ENCODE assay signal across 9 mouse cellular contexts in the genomic region with DNA sequence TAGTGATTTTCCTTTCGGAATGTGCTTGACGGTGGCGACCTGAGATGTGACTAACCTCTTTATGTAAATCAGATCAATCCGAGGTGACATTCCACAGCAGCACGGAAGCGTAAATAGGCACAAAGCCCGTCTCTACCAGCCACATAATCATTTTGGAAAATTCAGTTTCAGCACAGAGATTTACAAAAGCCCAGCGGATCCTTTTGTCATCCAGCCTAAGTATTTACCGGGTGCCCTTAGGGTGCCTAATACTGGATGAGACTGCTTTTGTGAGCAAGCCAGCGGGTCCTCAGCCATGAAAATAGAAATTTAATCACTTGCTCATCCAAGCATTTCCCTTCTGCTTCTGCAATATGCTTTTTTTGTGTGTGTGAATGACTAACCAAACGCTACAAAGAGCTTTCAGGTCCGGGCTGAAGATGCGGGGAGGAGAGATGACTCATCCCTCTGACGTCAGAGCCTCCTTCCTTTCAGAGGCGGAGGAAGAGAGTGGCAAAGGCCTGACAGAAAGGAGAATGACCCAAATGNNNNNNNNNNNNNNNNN.
A peak's percentile ranks its signal among the peaks of the same experiment; 100 is the strongest.
DNase-seq lines count a peak whose midpoint lies in the region; ATAC-seq lines count a peak whose summit lies in the region.
"Had no signal": no experiment of that assay in that cellular context is flagged by ENCODE, and none has a peak within 500 bp of the region (broad histone marks: within the 10 kb centered on the region; RNA-seq: fewer than 3 reads in every experiment).

No protein-coding gene starts in this region.

- H3K9ac ChIP-seq in embryonic facial prominence, embryonic 14.5 days (ENCODE audit: low read depth, low read length), result peak overlapping the region; percentile 61
- peak overlapping the region; percentile 50 for H3K9ac ChIP-seq in heart, embryonic 14.5 days (ENCODE audit: low read length)
- H3K9ac ChIP-seq in liver, embryonic 12.5 days, result no peak overlapping the region

- H3K4me1 ChIP-seq in embryonic facial prominence, embryonic 14.5 days (ENCODE audit: control insufficient read depth, insufficient read depth, low read length), result peaks cover 10% of the 10 kb centered on the region; the same call in 1 of the 2 replicates
- H3K4me1 ChIP-seq in heart, embryonic 14.5 days (ENCODE audit: control insufficient read depth in 2 of 2, insufficient read depth in 2 of 2, low read length in 2 of 2), result peaks cover 0 to 4% of the 10 kb centered on the region in 2 experiments; a peak in 2 of 4 replicates
- no peaks in the 10 kb centered on the region for H3K4me1 ChIP-seq in liver, embryonic 12.5 days

- H3K4me2 ChIP-seq in embryonic facial prominence, embryonic 14.5 days (ENCODE audit: low read depth, low read length), result peak overlapping the region; percentile 63
- peak overlapping the region; percentile 66 for H3K4me2 ChIP-seq in heart, embryonic 14.5 days (ENCODE audit: low read length)
- peak overlapping the region; percentile 42 for H3K4me2 ChIP-seq in liver, embryonic 12.5 days

- peak overlapping the region; percentile 40; the same call in 1 of the 2 replicates for H3K27ac ChIP-seq in embryonic facial prominence, embryonic 14.5 days (replicated peaks; ENCODE audit: low read depth, low read length)
- H3K27ac ChIP-seq in heart, embryonic 14.5 days (replicated peaks in 1 of 2; ENCODE audit: control insufficient read depth in 1 of 2, insufficient read depth in 1 of 2, low read depth in 2 of 2, low read length in 2 of 2), result no peak overlapping the region; a peak in 1 of 4 replicates
- H3K27ac ChIP-seq in liver, embryonic 12.5 days, result no peak overlapping the region

- DNase-seq in CD4-positive helper T cell, adult 2 months (ENCODE audit: low read depth, low spot score), result peak; percentile 87
- peak; percentile 27 for DNase-seq in adrenal gland, postnatal 25 days
- DNase-seq in embryonic facial prominence, embryonic 14.5 days (ENCODE audit: low spot score), result peak; percentile 87
- DNase-seq in kidney, postnatal 10 days, result peak; percentile 64
- peak; percentile 54 for DNase-seq in neural tube, embryonic 10.5 days (ENCODE audit: extremely low spot score, low spot score)
- DNase-seq in thymus, postnatal 25 days, result peak; percentile 9

- H3K27me3 ChIP-seq in embryonic facial prominence, embryonic 14.5 days (replicated peaks; ENCODE audit: control insufficient read depth, insufficient read depth, low read length), result no peaks in the 10 kb centered on the region
- no peaks in the 10 kb centered on the region for H3K27me3 ChIP-seq in heart, embryonic 14.5 days (ENCODE audit: control insufficient read depth, insufficient read depth, low read length)
- no peaks in the 10 kb centered on the region; the same call in 1 of the 2 replicates for H3K27me3 ChIP-seq in liver, embryonic 12.5 days (replicated peaks)

- peak overlapping the region; percentile 35 for H3K4me3 ChIP-seq in embryonic facial prominence, embryonic 14.5 days (ENCODE audit: low read depth, low read length)
- H3K4me3 ChIP-seq in heart, embryonic 14.5 days (ENCODE audit: control insufficient read depth in 1 of 2, insufficient read depth in 1 of 2, low read depth in 1 of 2, low read length in 2 of 2), result peak overlapping the region; percentile 32 to 39
- peak overlapping the region; percentile 14; the same call in 1 of the 2 replicates for H3K4me3 ChIP-seq in liver, embryonic 12.5 days
- H3K4me3 ChIP-seq: erythroblast, embryonic 14.5 days had no signal

- 3% methylated on average over 15 of the region's 15 CpGs for WGBS in embryonic facial prominence, embryonic 14.5 days
- WGBS in heart, embryonic 14.5 days, result 3% methylated on average over 15 of the region's 15 CpGs
- WGBS in liver, embryonic 12.5 days (ENCODE audit: insufficient replicate concordance), result 7% methylated on average over 15 of the region's 15 CpGs

- ATAC-seq in embryonic facial prominence, embryonic 14.5 days (ENCODE audit: low read depth), result peak; percentile 87
- peak; percentile 61; the same call in 1 of the 2 replicates for ATAC-seq in heart, embryonic 14.5 days (ENCODE audit: insufficient number of reproducible peaks, insufficient read depth, low FRiP score, low read depth)
- ATAC-seq in liver, embryonic 12.5 days, result no peak

- no peaks in the 10 kb centered on the region for H3K36me3 ChIP-seq in embryonic facial prominence, embryonic 14.5 days (ENCODE audit: control insufficient read depth, insufficient read depth, low read length)
- H3K36me3 ChIP-seq in heart, embryonic 14.5 days (ENCODE audit: control insufficient read depth, insufficient read depth, low read length), result no peaks in the 10 kb centered on the region
- no peaks in the 10 kb centered on the region for H3K36me3 ChIP-seq in liver, embryonic 12.5 days

- no peaks in the 10 kb centered on the region for H3K9me3 ChIP-seq in embryonic facial prominence, embryonic 14.5 days (ENCODE audit: control insufficient read depth, low read length)
- H3K9me3 ChIP-seq in heart, embryonic 14.5 days (ENCODE audit: control insufficient read depth, low read length), result no peaks in the 10 kb centered on the region
- no peaks in the 10 kb centered on the region for H3K9me3 ChIP-seq in liver, embryonic 12.5 days (replicated peaks)

Comparison
In these comparisons a context has a peak if more than half of its experiments do, and no peak if none do; other contexts are left out.
1. DNase-seq: peak in every context shown above with its lines; median percentile 87 in CD4-positive helper T cell, adult 2 months; 87 in embryonic facial prominence, embryonic 14.5 days; 64 in kidney, postnatal 10 days; 54 in neural tube, embryonic 10.5 days; 27 in adrenal gland, postnatal 25 days; 9 in thymus, postnatal 25 days.